Mouse (Mus musculus): Measurements from ENCODE around the gene Gm15093.
"Not testable (repeated sequence)": the region's sequence is repeated elsewhere in the genome, so short reads cannot be mapped to it uniquely, and the experiment has no call there.

Gene Gm15093

DNA sequence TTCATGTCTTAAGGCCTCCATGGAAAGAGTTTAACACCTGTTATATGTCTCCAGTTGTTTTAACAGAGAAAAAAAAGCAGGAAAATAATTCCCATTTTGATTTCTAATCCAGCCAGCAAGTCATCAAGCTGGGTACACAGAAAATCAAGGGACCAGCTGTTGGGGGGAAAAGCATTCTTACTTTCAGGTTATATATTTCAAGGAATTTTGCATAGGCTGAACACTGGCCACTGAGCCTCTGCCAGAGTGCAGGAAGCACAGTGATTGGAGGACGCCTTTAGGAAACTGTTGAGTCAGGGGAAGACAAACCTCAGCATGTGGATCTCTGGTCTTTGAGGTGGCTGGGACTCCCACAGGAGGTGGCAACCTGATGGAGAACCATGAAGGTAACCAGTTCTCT, at the start of gene Gm15093:
Gene Gm15093, plus strand, starts transcription at position 301 of the 400 bp plus-strand sequence.
- DNase-seq (ENCODE audit: extremely low spot score, low read depth, low spot score): not testable (repeated sequence)

Measured in hindlimb bud, embryonic 11.5 days (tissue).